Mouse (Mus musculus) gastrocnemius, adult 8-10 months (tissue): Measurements from ENCODE around the gene Uggt2. TPM values are rescaled to one million over a fixed set of nuclear protein-coding genes. Genes with fewer than 3 reads are reported as not detected.
"Not testable (repeated sequence)": the region's sequence is repeated elsewhere in the genome, so short reads cannot be mapped to it uniquely, and the experiment has no call there.

Source experiments
- DNase-seq, 2 experiments: peaks; one replicate each; pipeline ENCODE4 v3.0.0; 2022; ENCODE audit warnings: low spot score in 2 of 2
- total RNA-seq, 4 experiments: library from RNA; stranded (reverse); gene quantifications; 2 replicates each; pipeline ENCODE4 v1.2.4; 2022

The Uggt2 gene
- total RNA-seq, 4 experiments from 2014 or later = 6.6 to 8.7 (median 7.8) TPM

GRCm38 (mm10) chr14:118982429-118983045 lies 116.7 kb downstream of the Uggt2 start:
- DNase-seq = not testable (repeated sequence)

GRCm38 (mm10) chr14:118981711-118982428 lies 117.4 kb downstream of the Uggt2 start:
- not testable (repeated sequence) for DNase-seq

- no peak for DNase-seq
Observed at GRCm38 (mm10) chr14:118980890-118981289, 118.3 kb downstream of the Uggt2 start.

- DNase-seq = no peak
Observed at GRCm38 (mm10) chr14:118980358-118980757, 118.9 kb downstream of the Uggt2 start.

GRCm38 (mm10) chr14:118979571-118980325 lies 119.5 kb downstream of the Uggt2 start:
- DNase-seq = no peak

- no peak for DNase-seq
Observed at GRCm38 (mm10) chr14:118977136-118977816, 122.0 kb downstream of the Uggt2 start.

GRCm38 (mm10) chr14:118972268-118972667 lies 127.0 kb downstream of the Uggt2 start:
- DNase-seq = no peak

- DNase-seq = no peak
Observed at GRCm38 (mm10) chr14:118967646-118968045, 131.6 kb downstream of the Uggt2 start.

GRCm38 (mm10) chr14:118965356-118966000 lies 133.8 kb downstream of the Uggt2 start:
- no peak for DNase-seq

GRCm38 (mm10) chr14:118958010-118958409 lies 141.2 kb downstream of the Uggt2 start:
- DNase-seq = no peak

- DNase-seq = no peak
Observed at GRCm38 (mm10) chr14:118951912-118952583, 147.2 kb downstream of the Uggt2 start.

- DNase-seq = no peak
Observed at GRCm38 (mm10) chr14:118948841-118949240, 150.4 kb downstream of the Uggt2 start.

- no peak for DNase-seq
Observed at GRCm38 (mm10) chr14:118944702-118945101, 154.5 kb downstream of the Uggt2 start.

GRCm38 (mm10) chr14:118942076-118942475 lies 157.2 kb downstream of the Uggt2 start:
- no peak for DNase-seq

GRCm38 (mm10) chr14:118940796-118941495 lies 158.3 kb downstream of the Uggt2 start:
- DNase-seq = no peak

GRCm38 (mm10) chr14:118938551-118938950 lies 160.7 kb downstream of the Uggt2 start:
- no peak for DNase-seq

GRCm38 (mm10) chr14:118937533-118938492 lies 161.4 kb downstream of the Uggt2 start, which contains the start of gene Dnajc3:
Dnajc3 (plus strand) TSS chr14:118937976.
- peak; percentile 100 for DNase-seq

GRCm38 (mm10) chr14:118936952-118937351 lies 162.3 kb downstream of the Uggt2 start:
- no peak for DNase-seq

- DNase-seq = no peak
Observed at GRCm38 (mm10) chr14:118936236-118936635, 163.0 kb downstream of the Uggt2 start.
